Mouse (Mus musculus): ENCODE results near the gene Smim12. TPM values are rescaled to one million over a fixed set of nuclear protein-coding genes. Genes with fewer than 3 reads are reported as not detected.

Gene Smim12
- polyA plus RNA-seq, 1 experiment, result 24.2 TPM

DNA sequence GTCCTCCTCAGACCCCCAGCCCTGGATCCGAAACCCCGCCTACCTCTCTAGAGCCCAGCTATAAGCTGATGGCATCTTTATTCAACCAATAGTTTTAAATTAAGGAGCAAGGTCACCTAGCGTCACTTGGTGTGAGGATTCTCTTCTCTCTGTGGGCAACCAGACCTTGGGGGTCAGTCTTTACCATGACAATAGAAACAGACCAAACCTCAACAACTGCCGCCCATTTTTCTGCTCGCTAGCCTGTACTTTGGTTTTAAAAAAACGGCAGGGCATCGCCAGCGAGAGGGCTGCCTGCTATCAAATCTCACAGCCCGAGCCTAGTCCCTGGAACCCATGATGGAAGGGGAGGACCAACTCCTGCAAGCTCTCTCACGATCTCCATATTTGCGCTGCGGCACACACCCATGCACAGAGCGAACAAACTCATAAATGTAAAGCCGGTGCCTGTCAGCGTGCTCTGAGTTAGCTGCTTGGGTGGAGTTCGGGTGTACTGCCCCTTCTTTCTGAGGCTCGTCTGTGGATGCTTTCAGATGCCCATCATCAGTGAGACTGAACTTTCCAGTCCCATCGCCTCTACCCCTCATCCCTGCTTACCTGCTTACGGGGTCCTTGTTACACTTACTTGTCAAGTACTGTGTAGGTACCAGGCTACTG, 19.0 kb upstream of the Smim12 start:
- Histone ChIP-seq H3K4me1 (ENCODE audit: control insufficient read depth, insufficient read depth, low read length) (no peaks in the 10 kb centered on the region), H3K27me3 (ENCODE audit: control insufficient read depth, insufficient read depth, low read length) (no peaks in the 10 kb centered on the region), H3K4me3 (ENCODE audit: control insufficient read depth, low read depth, low read length) (no peak overlapping the region), H3K36me3 (ENCODE audit: control insufficient read depth, insufficient read depth, low read length) (no peaks in the 10 kb centered on the region), H3K27ac (ENCODE audit: control insufficient read depth, insufficient read depth, low read depth, low read length) (no peak overlapping the region)
- TF ChIP-seq POLR2A (IDR thresholded peaks at IDR 0.05; ENCODE audit: control insufficient read depth, low read depth, low read length) (no peak), CTCF (IDR thresholded peaks at IDR 0.05; ENCODE audit: control insufficient read depth, insufficient read depth, insufficient replicate concordance, low read depth, low read length) (no peak)

DNA sequence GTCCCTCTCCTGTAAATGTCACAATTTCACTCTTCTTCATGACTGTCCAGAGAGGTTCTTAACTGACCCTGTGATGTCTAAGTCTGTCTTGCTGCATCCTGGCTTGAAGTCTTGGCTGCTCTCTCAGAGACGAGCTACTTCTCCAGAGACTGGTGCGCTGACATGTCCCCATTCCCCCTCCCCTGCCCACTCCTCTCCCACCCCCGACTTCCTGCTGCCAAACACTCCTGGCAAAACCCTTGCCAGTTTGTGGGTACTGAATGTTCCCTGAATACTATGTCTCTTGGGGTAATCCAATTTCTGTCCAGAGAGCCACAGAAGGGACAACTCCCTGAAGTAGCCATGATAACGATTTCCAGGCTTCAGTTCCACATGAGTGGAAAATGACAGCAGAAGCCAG, 17.5 kb upstream of the Smim12 start:
- Histone ChIP-seq H3K4me3 (ENCODE audit: control insufficient read depth, low read depth, low read length) (no peak overlapping the region), H3K36me3 (ENCODE audit: control insufficient read depth, insufficient read depth, low read length) (no peaks in the 10 kb centered on the region), H3K27me3 (ENCODE audit: control insufficient read depth, insufficient read depth, low read length) (no peaks in the 10 kb centered on the region), H3K4me1 (ENCODE audit: control insufficient read depth, insufficient read depth, low read length) (no peaks in the 10 kb centered on the region), H3K27ac (ENCODE audit: control insufficient read depth, insufficient read depth, low read depth, low read length) (no peak overlapping the region)
- TF ChIP-seq POLR2A (IDR thresholded peaks at IDR 0.05; ENCODE audit: control insufficient read depth, low read depth, low read length), result no peak
- TF ChIP-seq CTCF (IDR thresholded peaks at IDR 0.05; ENCODE audit: control insufficient read depth, insufficient read depth, insufficient replicate concordance, low read depth, low read length), result no peak

DNA sequence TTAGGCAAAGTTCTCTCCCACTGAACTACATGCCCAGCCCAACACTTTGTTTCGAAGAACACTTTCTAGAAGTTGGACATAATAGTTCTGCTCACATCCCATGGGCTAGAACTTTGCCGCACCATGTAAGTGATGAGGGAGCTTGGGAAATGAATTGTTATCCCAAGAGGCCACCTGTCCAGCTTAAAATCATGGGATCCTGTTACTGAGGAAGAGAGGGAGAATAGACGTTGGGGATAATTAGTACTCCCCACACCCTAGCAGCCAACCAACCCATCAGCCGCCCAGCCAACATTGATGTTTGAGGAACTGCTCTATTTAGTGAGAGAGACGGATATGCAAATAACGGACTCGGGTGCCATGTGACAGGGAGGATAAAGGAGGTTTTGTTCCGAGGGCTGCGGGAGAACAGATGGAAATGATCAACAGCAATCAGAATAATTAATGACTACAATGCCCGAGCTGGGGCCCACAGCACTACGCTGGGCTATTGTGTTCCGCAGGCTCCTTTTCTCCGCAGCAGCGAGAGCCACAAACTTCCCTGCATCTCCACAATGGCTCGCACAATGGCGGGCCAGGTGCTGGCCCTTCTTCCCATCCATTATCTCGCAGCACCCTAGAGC, 16.4 kb upstream of the Smim12 start:
- Histone ChIP-seq H3K4me3 (ENCODE audit: control insufficient read depth, low read depth, low read length) (no peak overlapping the region), H3K36me3 (ENCODE audit: control insufficient read depth, insufficient read depth, low read length) (no peaks in the 10 kb centered on the region), H3K27me3 (ENCODE audit: control insufficient read depth, insufficient read depth, low read length) (no peaks in the 10 kb centered on the region), H3K4me1 (ENCODE audit: control insufficient read depth, insufficient read depth, low read length) (peaks cover 4% of the 10 kb centered on the region), H3K27ac (ENCODE audit: control insufficient read depth, insufficient read depth, low read depth, low read length) (no peak overlapping the region)
- TF ChIP-seq CTCF (IDR thresholded peaks at IDR 0.05; ENCODE audit: control insufficient read depth, insufficient read depth, insufficient replicate concordance, low read depth, low read length) (no peak), POLR2A (IDR thresholded peaks at IDR 0.05; ENCODE audit: control insufficient read depth, low read depth, low read length) (no peak)

- H3K4me3 ChIP-seq (ENCODE audit: control insufficient read depth, low read depth, low read length), result no peak overlapping the region
- peaks cover 9% of the 10 kb centered on the region for H3K4me1 ChIP-seq (ENCODE audit: control insufficient read depth, insufficient read depth, low read length)
- H3K27me3 ChIP-seq (ENCODE audit: control insufficient read depth, insufficient read depth, low read length), result no peaks in the 10 kb centered on the region
- no peak for TF ChIP-seq POLR2A (IDR thresholded peaks at IDR 0.05; ENCODE audit: control insufficient read depth, low read depth, low read length)
- no peak for TF ChIP-seq CTCF (IDR thresholded peaks at IDR 0.05; ENCODE audit: control insufficient read depth, insufficient read depth, insufficient replicate concordance, low read depth, low read length)
- H3K36me3 ChIP-seq (ENCODE audit: control insufficient read depth, insufficient read depth, low read length), result no peaks in the 10 kb centered on the region
- no peak overlapping the region for H3K27ac ChIP-seq (ENCODE audit: control insufficient read depth, insufficient read depth, low read depth, low read length)
Measured at GRCm38 (mm10) chr4:127232028-127232427, 11.6 kb upstream of the Smim12 start.

GRCm38 (mm10) chr4:127232551-127232950, 11.0 kb upstream of the Smim12 start:
- no peak overlapping the region for H3K27ac ChIP-seq (ENCODE audit: control insufficient read depth, insufficient read depth, low read depth, low read length)
- peaks cover 9% of the 10 kb centered on the region for H3K4me1 ChIP-seq (ENCODE audit: control insufficient read depth, insufficient read depth, low read length)
- H3K27me3 ChIP-seq (ENCODE audit: control insufficient read depth, insufficient read depth, low read length), result no peaks in the 10 kb centered on the region
- H3K4me3 ChIP-seq (ENCODE audit: control insufficient read depth, low read depth, low read length), result no peak overlapping the region
- TF ChIP-seq CTCF (IDR thresholded peaks at IDR 0.05; ENCODE audit: control insufficient read depth, insufficient read depth, insufficient replicate concordance, low read depth, low read length) (no peak), POLR2A (IDR thresholded peaks at IDR 0.05; ENCODE audit: control insufficient read depth, low read depth, low read length) (no peak)
- no peaks in the 10 kb centered on the region for H3K36me3 ChIP-seq (ENCODE audit: control insufficient read depth, insufficient read depth, low read length)

GRCm38 (mm10) chr4:127233416-127234125, 10.0 kb upstream of the Smim12 start:
- TF ChIP-seq POLR2A (IDR thresholded peaks at IDR 0.05; ENCODE audit: control insufficient read depth, low read depth, low read length) (no peak), CTCF (IDR thresholded peaks at IDR 0.05; ENCODE audit: control insufficient read depth, insufficient read depth, insufficient replicate concordance, low read depth, low read length) (no peak)
- no peaks in the 10 kb centered on the region for H3K27me3 ChIP-seq (ENCODE audit: control insufficient read depth, insufficient read depth, low read length)
- no peak overlapping the region for H3K4me3 ChIP-seq (ENCODE audit: control insufficient read depth, low read depth, low read length)

DNA sequence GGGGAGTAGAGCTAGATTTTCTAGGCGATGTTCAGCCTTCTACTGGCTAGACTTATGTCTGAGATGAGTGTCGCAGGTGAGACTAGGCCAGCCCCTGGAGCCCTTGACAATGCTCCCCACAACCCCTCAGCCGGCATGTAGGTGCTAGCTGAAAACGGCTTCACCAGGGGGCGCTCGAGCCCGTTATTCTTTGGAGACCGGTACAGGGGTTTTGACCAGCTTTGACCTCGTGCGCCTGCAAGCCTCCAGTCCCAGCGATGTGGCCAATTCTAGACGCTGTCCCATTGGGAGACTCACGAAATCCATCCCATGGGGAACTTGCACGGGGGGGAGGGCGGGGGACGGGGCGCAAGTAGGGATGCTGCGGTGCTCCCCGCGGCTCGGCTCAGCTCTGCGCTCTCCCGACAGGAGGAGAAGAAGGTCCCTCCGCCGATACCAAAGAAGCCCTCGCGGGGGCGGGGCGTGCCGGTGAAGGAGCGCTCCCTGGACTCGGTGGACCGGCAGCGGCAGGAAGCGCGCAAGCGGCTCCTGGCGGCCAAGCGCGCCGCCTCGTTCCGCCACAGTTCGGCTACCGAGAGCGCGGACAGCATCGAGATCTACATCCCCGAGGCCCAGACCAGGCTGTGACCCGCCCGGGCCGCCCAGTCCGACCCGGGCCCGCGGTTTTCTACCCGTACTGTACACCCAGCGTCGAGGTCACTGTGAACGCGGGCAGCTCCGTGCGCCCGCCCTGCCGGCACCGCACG, 7.7 kb upstream of the Smim12 start:
- Histone ChIP-seq H3K27me3 (ENCODE audit: control insufficient read depth, insufficient read depth, low read length) (no peaks in the 10 kb centered on the region), H3K27ac (ENCODE audit: control insufficient read depth, insufficient read depth, low read depth, low read length) (no peak overlapping the region), H3K4me1 (ENCODE audit: control insufficient read depth, insufficient read depth, low read length) (peaks cover 9% of the 10 kb centered on the region), H3K36me3 (ENCODE audit: control insufficient read depth, insufficient read depth, low read length) (no peaks in the 10 kb centered on the region), H3K4me3 (ENCODE audit: control insufficient read depth, low read depth, low read length) (peak overlapping the region; percentile 28)
- peak; percentile 42; the same call in 1 of the 2 replicates for TF ChIP-seq CTCF (IDR thresholded peaks at IDR 0.05; ENCODE audit: control insufficient read depth, insufficient read depth, insufficient replicate concordance, low read depth, low read length)
- TF ChIP-seq POLR2A (IDR thresholded peaks at IDR 0.05; ENCODE audit: control insufficient read depth, low read depth, low read length), result no peak

More at GRCm38 (mm10) chr4:127233416-127234125, 10.0 kb upstream of the Smim12 start:
- Histone ChIP-seq H3K4me1 (ENCODE audit: control insufficient read depth, insufficient read depth, low read length) (peaks cover 9% of the 10 kb centered on the region), H3K27ac (ENCODE audit: control insufficient read depth, insufficient read depth, low read depth, low read length) (no peak overlapping the region), H3K36me3 (ENCODE audit: control insufficient read depth, insufficient read depth, low read length) (no peaks in the 10 kb centered on the region)
